Mouse (Mus musculus) E14TG2a.4 (cell line): ENCODE measurements around the gene Elk3.

Source experiments
- CTCF ChIP-seq: conservative IDR thresholded peaks from 2 replicates; pipeline ENCODE4 v1.5.1; 2014; ENCODE audit warnings: low read length
- NANOG ChIP-seq: IDR thresholded peaks from 2 replicates; pipeline ENCODE4 v1.6.1; 2014; ENCODE audit warnings: borderline replicate concordance, low read length, mixed read lengths
- POU5F1 ChIP-seq: IDR thresholded peaks from 2 replicates; pipeline ENCODE4 v1.6.1; 2014; ENCODE audit warnings: low read length, borderline replicate concordance

GRCm38 (mm10) chr10:93231490-93231889 is 79.4 kb downstream of the Elk3 start:
- no peak for TF ChIP-seq CTCF
- no peak for TF ChIP-seq NANOG
- TF ChIP-seq POU5F1 = no peak
